Mouse (Mus musculus) adrenal gland (tissue): ENCODE measurements around the gene Trarg1.

Experiments used
- intact Hi-C: fragments of 180-260 bp; cut with DNase I; formaldehyde crosslinking; loops from one replicate; pipeline ENCODE4 v1.15.1; 2025

Trarg1 gene

DNA sequence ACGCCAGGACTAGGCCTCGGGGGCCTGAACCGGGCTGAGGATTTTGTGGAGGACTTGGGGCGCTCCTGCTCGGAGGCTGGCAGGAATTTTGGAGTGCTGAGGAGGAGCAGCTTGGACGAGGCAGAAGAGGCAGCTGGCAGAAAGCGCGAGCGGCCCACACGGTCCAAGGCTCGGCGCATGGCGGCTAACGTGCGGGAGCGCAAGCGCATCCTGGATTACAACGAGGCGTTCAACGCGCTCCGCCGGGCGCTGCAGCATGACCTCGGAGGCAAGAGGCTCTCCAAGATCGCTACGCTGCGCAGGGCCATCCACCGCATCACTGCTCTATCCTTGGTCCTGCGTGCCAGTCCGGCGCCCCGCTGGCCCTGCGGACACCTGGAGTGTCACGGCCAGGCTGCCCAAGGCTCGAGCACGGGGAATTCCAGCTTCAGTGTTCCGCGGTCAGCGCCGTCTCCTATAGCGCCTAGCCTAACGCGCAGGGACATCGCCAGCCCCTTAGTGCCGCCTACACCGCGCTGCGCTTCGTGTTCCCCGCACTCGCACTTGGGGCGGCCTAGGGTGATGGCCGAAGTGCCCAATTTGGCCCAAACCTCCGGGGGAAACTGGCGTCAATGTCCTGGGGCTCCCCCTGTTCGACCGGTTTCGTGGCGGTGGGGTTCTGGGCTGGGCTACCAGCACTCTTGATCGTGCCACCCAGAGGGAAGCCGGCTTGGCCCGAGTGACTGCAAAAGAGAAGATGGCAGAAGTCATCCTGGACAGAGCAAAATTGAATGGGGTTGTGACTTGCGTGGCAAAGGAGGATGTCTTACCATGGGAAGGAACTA lies 6.8 kb upstream of the Trarg1 start:
- intact Hi-C loops = loop anchor here (10.0 kb wide), 1 partner anchor 222 kb away; no protein-coding TSS in a partner anchor

DNA sequence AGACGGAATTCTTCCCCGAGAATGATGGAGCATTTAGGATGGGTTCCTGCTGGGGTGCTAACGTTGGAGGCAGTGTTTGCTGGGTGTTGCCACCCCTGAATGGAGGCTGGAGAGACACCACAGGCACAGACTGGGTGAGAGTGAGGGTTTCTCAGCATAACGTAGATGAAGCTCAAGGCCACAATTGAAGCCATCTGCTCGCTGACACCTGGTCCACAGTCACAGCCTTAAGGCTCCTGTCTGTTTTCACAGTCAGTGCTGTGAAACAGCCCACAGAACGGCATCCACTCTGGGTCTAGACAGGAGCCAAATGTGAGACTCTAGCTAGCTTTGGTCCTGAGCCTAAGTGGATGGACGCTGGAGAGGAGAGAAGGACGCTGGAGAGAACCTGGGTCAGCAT lies 5.4 kb upstream of the Trarg1 start:
- intact Hi-C loops = loop anchor here (10.0 kb wide), 1 partner anchor 221 kb away; no protein-coding TSS in a partner anchor

DNA sequence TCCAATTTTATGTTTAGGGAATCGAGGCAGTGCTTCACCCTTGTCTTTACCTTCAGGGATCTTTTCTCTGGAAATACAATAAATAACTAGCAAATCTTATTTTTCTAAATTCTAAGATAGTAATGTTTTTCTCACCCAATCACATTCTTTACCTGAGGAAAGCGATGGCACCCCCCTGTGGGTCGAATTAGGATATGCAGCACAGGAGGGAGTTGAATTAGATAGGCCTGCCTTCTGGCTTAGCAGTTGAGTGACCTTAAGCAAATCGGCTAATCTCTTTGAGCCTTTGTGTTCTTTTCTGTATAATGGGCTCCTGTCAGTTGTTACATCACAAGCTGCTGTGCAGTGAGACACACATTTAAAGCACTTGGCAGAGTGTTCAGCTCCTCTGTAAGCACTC lies 4.9 kb upstream of the Trarg1 start:
- intact Hi-C loops = loop anchor here (5.0 to 10.0 kb wide), 2 partner anchors 73 to 220 kb away; no protein-coding TSS in a partner anchor

DNA sequence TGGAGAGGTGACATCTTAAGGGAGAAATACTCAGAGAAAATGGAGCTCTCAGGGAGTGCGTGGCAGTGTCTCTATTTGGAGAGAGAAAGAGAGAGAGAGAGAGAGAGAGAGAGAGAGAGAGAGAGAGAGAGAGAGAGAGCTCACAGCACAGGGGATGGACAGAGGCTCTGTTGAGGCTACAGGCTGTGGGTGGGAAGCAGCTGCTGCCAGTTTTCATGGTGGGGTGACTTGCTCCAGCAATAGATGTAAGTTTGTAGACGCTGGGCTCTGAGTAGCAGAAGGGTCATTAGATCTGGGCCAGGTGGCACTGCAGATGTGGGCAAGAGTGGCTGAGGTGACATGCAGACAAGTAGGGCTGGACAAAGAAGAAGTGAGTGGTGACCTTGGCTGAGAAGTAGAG lies 6.0 kb downstream of the Trarg1 start:
- intact Hi-C loops = no loop called here

DNA sequence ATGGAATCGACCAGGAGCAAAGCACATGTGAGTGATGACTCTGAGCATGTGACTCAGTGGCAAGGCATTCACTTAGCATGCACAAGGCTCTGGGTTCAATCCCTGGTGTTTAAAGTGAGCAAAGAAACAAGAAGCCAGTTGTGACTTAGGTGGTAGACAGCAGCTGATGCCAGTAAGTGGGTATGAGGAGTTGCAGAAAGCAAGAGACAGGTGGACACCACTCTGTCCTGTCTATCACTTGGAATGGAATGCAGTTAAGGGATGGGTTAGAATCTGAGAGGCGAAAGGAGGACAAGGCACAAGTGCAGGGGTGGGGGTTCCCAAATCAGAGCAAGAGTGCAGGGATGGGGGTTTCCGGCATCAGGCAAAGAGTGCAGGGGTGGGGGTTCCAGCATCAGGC lies 12.5 kb downstream of the Trarg1 start:
- intact Hi-C loops = no loop called here

DNA sequence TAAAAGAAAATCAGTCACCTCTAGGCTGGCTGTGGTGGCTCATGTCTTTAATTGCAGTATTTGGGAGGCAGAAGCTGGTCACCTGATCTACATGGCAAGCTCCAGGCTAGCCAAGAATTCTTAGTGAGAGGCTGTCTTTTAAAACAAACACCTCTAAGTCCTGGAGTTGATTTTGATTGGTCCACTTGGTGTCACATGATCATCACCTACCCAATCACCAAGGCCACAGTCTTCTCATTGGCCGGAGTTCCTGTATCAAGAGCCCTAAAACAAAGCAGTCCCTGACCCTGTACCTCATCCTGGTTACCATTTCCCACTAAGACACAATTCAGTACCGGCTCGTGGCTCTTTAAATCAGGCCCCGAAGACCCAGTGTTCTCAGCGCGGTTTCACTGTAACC lies 16.2 kb downstream of the Trarg1 start:
- intact Hi-C loops = no loop called here

DNA sequence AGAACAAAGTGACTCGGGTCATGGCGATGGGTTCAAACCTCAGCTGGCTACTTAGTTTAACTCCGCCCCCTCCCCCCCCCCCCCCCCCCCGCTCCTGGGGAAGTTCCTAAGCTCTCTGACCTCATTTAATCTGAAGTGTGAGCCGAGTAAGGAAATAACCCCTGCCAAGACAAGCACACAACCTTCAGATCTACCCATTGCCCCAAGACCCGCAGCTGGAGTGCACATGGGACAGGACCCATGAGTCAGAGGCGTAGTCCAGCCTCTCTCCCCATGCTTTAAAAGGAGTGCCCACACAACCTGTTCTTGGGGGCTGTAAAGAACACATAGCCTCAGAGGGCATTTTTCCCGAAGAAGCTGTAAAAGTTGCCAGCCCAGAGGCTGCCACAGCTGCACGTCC lies 20.0 kb downstream of the Trarg1 start:
- intact Hi-C loops = no loop called here

DNA sequence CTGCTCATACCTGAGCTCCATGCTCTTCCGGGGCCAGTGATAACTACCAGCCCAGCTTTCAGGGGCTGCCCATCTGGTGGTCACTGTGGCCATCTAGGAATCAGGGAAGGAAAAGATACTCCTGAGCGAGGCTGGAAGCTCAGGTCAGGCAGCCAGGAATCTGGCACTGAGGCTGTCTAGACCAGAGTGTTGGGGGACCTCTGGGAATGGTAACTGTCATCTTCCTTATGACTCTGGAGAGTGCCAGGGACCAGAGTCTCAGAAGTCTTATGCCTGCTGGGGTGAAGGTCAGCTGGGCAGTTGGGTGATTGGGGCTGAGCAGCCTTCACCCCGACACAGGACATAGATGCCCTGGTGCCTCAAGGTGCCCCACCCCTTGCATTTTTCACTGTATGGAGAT lies 28.0 kb downstream of the Trarg1 start:
- intact Hi-C loops = no loop called here

DNA sequence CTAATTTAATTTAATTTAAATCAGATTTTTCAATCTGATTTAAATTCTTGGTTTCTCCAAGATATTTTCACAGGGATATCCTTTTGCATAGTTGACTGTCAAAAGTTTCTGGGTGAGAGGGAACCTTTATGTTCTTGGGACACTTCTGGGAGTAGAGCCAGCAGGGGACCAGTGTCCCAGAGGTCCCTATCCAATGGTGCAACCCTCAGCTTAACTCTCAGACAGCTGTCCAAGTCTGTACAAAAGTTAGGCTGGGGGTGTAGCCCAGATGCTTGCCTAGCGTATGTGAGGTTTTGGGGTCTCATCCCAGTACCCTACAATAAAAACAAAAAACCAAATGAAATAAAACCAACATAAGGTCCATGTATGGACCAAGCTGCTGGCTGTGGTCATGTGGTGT lies 28.5 kb downstream of the Trarg1 start:
- intact Hi-C loops = no loop called here

DNA sequence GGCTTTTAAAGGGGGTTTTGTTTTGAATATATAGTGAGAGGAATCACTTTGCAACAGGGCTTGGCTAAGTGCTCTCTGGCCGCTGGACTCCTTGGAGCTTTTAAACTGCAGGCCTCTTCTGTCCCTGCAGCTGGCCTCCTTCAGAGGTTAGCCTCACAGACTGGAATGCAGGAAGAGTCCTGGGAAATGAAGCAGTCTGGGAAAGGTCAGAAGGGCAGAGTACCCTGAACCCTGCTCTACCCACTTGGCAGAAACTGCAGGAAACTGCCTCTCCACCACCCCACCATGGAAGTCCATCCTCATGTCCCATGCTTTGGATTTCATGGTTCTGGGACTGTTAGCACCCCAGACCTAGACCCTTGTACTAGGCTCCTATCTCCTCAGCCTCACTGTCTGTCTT lies 29.3 kb downstream of the Trarg1 start:
- intact Hi-C loops = no loop called here

DNA sequence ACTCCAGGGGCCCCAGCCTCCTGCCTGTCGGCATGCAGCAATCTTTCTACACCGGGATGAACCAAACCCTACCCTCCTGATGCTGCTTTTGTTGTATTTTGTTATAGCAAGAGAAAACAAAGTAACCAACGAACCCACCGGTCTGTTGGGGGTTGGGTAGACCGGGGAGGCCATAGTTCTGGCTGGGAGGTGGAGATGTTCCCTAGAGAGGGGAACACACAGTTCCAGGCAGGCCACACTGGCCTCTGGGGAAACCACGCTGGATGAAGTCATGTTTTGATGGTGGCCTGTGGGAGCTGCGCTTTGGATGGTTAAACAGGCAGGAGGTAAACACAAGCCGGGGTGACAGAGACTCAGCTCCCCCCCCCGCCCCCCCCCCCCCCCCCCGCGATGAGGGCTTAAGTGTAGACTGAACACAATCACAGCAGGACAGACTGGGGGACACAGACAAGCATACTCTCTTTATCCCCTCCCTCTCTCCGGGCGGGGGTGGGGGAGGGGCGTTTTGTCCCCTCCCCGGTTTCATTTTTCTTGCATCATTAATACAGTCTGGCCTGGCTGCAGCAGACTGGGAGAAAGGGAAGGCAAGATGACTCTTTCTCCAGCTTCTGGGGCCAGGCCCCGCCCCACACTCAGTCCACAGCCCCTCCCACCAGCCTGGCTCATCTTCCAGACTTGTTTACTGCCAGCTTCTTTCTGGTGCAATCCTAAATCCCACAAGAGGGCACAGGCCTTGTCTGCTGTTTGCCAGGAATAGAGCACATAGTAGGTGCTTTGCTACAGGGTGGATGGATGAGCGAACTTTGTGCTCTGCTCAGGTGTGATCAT lies 30.2 kb downstream of the Trarg1 start:
- intact Hi-C loops = no loop called here

DNA sequence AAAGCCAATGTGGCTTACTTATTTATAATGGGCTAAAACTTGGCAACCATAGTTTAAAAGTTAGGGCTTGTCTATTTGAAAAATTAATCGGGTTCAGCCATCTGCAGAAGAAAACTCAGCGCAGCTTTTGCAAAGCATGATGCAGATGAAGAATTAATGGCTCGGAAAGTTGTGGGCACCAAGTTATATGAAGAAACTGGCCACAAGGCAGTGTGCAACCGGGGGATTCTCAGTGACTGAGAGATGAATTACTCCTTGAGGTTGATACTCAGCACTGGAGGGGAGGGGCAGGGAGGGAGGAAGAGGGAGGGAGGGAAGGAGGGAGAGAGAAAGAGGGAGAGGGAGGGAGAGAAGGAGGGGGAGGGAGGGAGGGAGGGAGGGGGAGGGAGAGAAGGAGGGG lies 37.4 kb downstream of the Trarg1 start:
- intact Hi-C loops = no loop called here

DNA sequence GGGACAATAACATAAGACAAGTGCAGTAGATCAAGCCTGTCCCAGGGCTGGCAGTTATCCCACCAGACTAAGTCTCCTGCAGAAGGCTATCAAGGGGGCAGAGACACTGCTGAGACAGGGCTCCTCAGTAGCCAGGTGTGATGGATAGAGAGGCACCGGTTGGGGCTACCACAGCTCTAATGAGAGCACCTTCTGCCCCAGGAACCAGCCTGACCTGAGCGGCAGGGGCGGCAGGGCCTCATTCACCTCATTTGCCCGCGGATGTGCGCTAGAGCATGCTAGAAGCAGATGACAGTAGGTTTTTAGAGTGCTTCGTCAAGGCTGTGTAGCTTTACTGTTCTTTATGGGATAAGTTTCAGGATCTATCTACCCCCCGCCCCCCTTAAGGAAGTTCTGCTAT lies 44.3 kb downstream of the Trarg1 start:
- intact Hi-C loops = no loop called here

DNA sequence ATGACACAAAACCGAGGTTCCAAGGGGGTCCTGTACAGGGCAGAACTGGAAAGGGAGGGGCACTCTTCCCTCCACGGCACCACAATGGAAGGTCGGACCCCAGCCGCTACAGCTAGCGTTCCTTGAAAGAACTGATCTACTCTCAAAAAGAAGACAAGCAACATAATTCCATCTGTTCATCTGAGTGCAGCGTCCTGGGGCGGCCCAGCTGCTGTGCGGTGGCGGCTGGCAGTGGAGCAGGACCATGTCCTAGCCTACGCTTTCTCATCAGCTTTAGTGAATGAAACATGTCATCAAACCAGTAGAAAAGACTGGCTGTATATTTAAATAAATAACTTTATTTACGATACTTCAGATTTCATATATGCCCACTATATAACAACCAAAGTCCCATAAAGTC lies 48.5 kb downstream of the Trarg1 start:
- intact Hi-C loops = no loop called here

DNA sequence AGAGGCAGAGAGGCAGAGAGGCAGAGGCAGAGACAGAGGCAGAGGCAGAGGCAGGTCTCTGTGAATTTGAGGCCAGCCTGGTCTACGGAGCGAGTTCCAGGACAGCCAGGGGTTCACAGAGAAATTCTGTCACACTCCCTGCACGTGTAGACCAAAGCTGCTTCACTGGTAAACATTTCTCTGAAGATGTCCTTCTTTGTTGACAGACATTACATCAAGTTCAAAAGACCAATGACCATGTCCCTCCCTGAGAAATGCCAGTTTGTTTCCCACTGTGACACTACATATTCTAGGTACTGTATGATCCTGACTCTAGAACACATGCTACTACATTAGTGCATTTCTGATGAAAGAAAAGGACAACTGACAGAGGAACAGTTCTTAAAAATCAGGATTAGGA lies 51.0 kb downstream of the Trarg1 start:
- intact Hi-C loops = no loop called here

DNA sequence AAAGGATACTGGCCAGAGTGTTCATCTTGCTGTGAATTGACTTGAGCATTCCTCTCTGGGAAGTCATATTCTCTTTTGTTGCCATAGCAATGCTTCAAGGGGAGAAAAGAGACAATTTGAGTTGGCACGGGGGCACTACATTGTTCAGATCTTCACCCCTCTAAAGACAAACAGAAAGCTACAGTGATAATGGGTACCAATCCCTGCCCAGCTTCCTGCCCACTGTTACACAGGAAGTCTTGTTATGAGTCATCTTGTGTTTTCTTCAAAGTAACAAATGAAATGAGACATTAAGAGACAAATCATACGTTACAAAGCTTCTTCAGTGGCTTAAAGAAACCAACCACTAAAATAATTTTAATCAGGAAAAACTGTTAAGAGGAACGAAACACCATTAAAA lies 55.0 kb downstream of the Trarg1 start:
- intact Hi-C loops = no loop called here

DNA sequence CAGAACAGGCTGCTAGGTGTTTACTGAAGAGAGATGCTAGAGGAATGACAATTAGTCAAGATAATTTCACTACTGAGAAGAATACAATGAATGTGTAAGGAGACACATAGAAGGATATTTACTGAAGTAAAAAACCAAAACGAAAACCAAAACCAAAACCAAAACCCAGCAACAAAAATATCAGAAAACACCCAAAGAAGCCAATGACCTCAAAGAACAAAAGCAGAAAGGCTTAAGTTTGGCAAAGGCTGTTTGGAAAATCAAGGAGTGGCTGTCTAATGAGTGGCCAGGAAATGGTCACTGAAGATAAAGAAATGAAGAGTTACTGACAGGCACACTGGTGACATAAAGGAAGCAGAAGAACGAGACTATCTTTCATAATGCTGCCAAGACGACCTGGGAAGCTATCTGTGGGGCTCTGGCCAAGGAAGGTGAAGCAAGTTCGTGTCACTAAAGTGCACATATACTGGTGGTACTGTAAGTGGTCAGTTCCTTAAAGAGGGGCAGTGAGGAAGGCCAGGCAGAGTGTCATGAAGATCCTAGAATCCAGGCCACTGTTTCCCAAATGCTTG lies 56.2 kb downstream of the Trarg1 start:
- intact Hi-C loops = no loop called here

DNA sequence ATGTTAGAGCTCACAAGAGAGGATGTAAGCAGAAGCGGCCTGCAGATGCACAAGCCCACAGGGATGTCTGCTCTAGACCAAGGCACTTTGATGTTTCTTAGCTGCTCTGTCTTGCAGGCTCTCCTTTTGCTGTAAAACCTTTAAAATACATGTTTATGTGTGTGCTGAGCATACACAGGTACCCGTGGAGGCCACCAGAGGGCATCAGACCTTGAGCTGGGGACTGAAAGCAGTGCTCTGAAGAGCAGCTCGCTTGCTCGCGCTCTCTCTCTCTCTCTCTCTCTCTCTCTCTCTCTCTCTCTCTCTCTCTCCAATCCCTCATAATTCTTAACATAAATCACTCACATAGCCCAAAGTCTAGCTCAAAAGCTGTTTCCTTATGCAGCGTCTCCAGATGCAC lies 59.5 kb downstream of the Trarg1 start:
- intact Hi-C loops = no loop called here

DNA sequence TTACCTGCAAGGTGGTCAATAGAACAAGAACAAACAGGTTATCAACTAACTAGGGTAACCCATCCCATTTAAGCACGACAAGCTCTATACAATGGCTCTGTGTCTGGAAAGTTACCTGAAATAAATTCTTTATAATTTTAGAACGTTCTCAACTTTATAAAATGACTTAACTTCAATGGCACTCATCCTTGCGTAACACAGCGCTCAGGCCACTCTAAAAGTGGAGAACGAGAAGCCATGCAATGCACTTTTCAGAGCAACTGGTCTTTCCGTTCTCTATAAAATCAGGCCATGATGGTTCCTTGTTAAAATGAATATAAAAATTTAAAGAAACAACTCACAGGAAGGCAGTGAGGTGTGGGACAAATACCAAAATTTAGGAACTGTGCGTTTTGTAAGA lies 62.9 kb downstream of the Trarg1 start:
- intact Hi-C loops = no loop called here

DNA sequence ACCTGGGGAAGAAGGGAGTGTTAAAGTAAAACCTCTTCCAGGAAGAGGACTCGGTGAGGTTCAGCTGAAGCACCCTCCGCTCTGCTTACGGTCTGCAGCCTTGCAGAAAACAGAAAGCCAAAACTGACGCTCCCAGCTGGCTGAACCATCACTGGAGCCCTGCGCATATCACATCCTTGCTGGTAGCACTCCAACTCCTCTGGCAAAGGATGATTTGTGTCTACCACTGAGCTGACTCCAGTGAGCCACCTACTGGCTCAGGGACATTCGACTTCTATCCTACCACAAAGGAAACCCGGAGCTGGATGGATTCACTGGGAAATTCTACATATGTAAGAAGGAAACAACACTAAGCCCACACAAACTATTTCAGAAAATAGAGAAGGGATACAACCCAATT lies 64.9 kb downstream of the Trarg1 start:
- intact Hi-C loops = no loop called here

DNA sequence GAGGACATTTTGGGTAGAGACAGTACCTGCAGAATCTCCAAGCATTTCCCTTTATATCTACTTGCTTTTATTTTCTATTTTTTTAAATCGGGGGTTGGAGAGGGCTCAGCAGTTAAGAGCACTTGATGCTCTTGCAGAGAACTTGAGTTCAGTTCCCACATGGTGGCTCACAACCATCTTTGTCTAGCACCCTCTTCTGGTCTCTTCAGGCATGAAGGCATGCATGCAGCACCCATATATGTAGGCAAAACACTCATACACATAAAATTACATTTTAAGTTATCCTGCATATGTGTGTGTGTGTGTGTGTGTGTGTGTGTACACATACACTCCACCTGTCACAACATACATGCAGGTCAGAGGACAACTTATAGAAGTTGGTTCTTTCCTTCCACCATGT lies 66.3 kb downstream of the Trarg1 start:
- intact Hi-C loops = loop anchor here (5.0 kb wide), 1 partner anchor 69 kb away; the partner anchor contains the start of gene Trarg1
